ENCODE assay signal across 8 mouse cellular contexts in genomic region chr6:56808656-56809055, GRCm38 (mm10). TPM values are rescaled to one million over a fixed set of nuclear protein-coding genes. Genes with fewer than 3 reads are reported as not detected.
DNase-seq lines count a peak whose midpoint lies in the region.

No protein-coding gene starts in this region.

- peak; percentile 57 for DNase-seq in layer of hippocampus, adult 11-12 months (ENCODE audit: low spot score)
- DNase-seq in layer of hippocampus, adult 9-10 months (ENCODE audit: low spot score): no peak
- peak; percentile 53 for DNase-seq in R1 (ENCODE audit: low read depth, low spot score)
- DNase-seq in embryo, embryonic 11.5 days (ENCODE audit: low read depth, low spot score): peak; percentile 47
- DNase-seq in heart, postnatal 14 days: peak; percentile 17 to 53
- DNase-seq in layer of hippocampus, adult 18-20 months (ENCODE audit: low spot score in 2 of 2): peak; percentile 35 to 74
- DNase-seq in lung, postnatal 10 days: peak; percentile 72
- DNase-seq in right cerebral cortex, postnatal 25 days: peak; percentile 37

- intact Hi-C loops in heart, postnatal 14 days (cut with DNase I): loop anchor here (1.0 to 5.0 kb wide), 3 partner anchors 101 to 762 kb away; partner anchors contain the start of gene Vmn1r9

RNA-seq across cellular contexts. Expression of gene Kbtbd2, which starts 11.0 kb away (rescaled TPM):
- 10 to 100 TPM; 30.4 to 35.4 TPM for total RNA-seq in heart, postnatal 14 days (2021)
- total RNA-seq in layer of hippocampus, adult 18-20 months (2021): 10 to 100 TPM; 52.9 to 55.2 TPM

RNA-seq across cellular contexts. Expression of gene Fkbp9, which starts 23.2 kb away (rescaled TPM):
- 10 to 100 TPM; 92.1 to 95.0 TPM for total RNA-seq in heart, postnatal 14 days (2021)
- total RNA-seq in layer of hippocampus, adult 18-20 months (2021): 10 to 100 TPM; 30.2 to 30.5 TPM
